Mouse (Mus musculus): ENCODE results near the gene Plk1. TPM values are rescaled to one million over a fixed set of nuclear protein-coding genes. Genes with fewer than 3 reads are reported as not detected.

Gene Plk1
- polyA plus RNA-seq, 1 experiment from 2014 or later: 84.4 TPM

DNA sequence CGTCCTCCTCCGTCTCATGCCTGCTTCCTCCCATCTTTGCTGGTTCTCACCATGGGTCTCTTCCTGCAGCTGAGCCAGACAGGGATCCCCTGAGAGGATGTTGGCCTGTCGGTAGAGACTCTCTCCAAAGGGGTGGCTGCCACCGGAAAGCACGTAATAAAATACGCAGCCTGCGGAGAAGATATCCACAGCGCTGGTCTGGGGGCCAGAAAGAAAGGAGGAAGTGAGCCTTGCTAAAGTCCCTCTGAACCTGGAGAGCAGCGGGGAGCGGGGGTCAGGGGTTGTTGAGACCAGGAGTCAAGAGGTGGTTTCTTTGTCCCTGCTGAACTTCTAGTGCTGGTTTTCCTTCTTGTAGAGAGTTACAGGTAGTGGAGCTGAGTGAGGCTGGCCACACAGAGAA is 12.4 kb downstream of the Plk1 start:
- Histone ChIP-seq H3K36me3 (ENCODE audit: control insufficient read depth, insufficient read depth, low read length) (peaks cover 4% of the 10 kb centered on the region; the same call in 1 of the 2 replicates), H3K27me3 (ENCODE audit: control insufficient read depth, insufficient read depth, low read length) (no peaks in the 10 kb centered on the region), H3K9me3 (ENCODE audit: control insufficient read depth, low read length) (no peaks in the 10 kb centered on the region), H3K9ac (ENCODE audit: low read depth, low read length) (no peak overlapping the region), H3K4me2 (replicated peaks; ENCODE audit: low read depth, low read length) (no peak overlapping the region), H3K27ac (ENCODE audit: low read depth, low read length) (no peak overlapping the region), H3K4me3 (ENCODE audit: low read depth, low read length) (no peak overlapping the region), H3K4me1 (replicated peaks; ENCODE audit: control insufficient read depth, insufficient read depth, low read length) (no peaks in the 10 kb centered on the region)
- ATAC-seq (ENCODE audit: low FRiP score): no peak
- 71% methylated on average over 10 of the region's 10 CpGs for WGBS
- DNase-seq (ENCODE audit: low spot score): no peak

DNA sequence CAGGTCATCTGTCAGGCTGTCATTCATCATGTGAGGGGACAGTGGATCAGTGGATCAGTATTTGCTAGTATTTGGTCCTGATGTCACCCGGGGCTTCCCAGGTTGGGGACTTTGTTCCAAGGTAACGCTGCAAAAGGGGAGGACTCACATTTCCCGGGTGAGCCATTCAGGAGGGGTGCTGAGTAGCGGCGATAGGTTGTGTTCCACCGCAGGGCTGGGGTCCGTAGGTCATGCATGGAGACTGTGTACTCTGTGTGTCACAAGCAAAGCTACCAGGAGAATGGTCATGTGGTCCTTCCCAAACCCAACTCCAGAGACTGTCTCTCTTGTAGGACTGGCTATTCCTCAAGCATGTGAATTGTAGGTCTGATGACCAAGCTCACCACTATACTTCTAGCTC is 21.5 kb downstream of the Plk1 start:
- Histone ChIP-seq H3K27me3 (ENCODE audit: control insufficient read depth, insufficient read depth, low read length) (no peaks in the 10 kb centered on the region), H3K9me3 (ENCODE audit: control insufficient read depth, low read length) (no peaks in the 10 kb centered on the region), H3K4me2 (replicated peaks; ENCODE audit: low read depth, low read length) (no peak overlapping the region), H3K27ac (ENCODE audit: low read depth, low read length) (no peak overlapping the region), H3K4me3 (ENCODE audit: low read depth, low read length) (no peak overlapping the region), H3K36me3 (ENCODE audit: control insufficient read depth, insufficient read depth, low read length) (no peaks in the 10 kb centered on the region), H3K9ac (ENCODE audit: low read depth, low read length) (no peak overlapping the region), H3K4me1 (replicated peaks; ENCODE audit: control insufficient read depth, insufficient read depth, low read length) (no peaks in the 10 kb centered on the region)
- ATAC-seq (ENCODE audit: low FRiP score): no peak
- DNase-seq (ENCODE audit: low spot score): no peak
- 92% methylated on average over 7 of the region's 7 CpGs for WGBS

DNA sequence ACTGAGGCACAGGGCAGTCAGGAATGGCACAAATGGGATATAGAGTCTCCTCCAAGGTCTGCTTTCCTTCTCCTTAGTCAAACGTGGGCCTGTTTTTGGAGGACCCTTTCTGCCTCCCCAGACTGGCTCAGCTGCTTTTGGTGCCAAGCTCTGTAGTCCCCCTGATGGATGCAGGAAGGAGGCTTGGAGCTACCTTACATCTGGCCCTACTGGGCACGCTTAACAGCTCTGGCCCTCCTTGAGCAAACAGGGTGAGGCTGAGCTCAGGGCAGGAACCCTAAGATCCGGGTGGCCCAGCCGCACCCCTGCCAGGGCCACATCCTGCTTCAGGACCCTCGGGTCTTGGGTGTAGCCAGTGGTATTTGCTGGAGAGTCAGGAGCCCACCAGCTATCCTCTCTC is 25.3 kb downstream of the Plk1 start:
- Histone ChIP-seq H3K4me3 (ENCODE audit: low read depth, low read length) (no peak overlapping the region), H3K9ac (ENCODE audit: low read depth, low read length) (no peak overlapping the region), H3K4me2 (replicated peaks; ENCODE audit: low read depth, low read length) (no peak overlapping the region), H3K27me3 (ENCODE audit: control insufficient read depth, insufficient read depth, low read length) (no peaks in the 10 kb centered on the region), H3K9me3 (ENCODE audit: control insufficient read depth, low read length) (no peaks in the 10 kb centered on the region), H3K27ac (ENCODE audit: low read depth, low read length) (no peak overlapping the region), H3K36me3 (ENCODE audit: control insufficient read depth, insufficient read depth, low read length) (no peaks in the 10 kb centered on the region), H3K4me1 (replicated peaks; ENCODE audit: control insufficient read depth, insufficient read depth, low read length) (no peaks in the 10 kb centered on the region)
- no peak for ATAC-seq (ENCODE audit: low FRiP score)
- 65% methylated on average over 5 of the region's 5 CpGs for WGBS
- no peak for DNase-seq (ENCODE audit: low spot score)

GRCm38 (mm10) chr7:122186043-122186442 is 26.8 kb downstream of the Plk1 start, which contains the start of gene Ern2:
Ern2 (minus strand) TSS chr7:122186207.
- ATAC-seq (ENCODE audit: low FRiP score): no peak
- no peak within 1 kb of the TSS for H3K27ac ChIP-seq (ENCODE audit: low read depth, low read length)
- H3K36me3 ChIP-seq (ENCODE audit: control insufficient read depth, insufficient read depth, low read length): no peaks in the 10 kb centered on the region
- no peak within 1 kb of the TSS for H3K4me2 ChIP-seq (replicated peaks; ENCODE audit: low read depth, low read length)
- H3K9ac ChIP-seq (ENCODE audit: low read depth, low read length): no peak within 1 kb of the TSS
- no peaks in the 10 kb centered on the region for H3K27me3 ChIP-seq (ENCODE audit: control insufficient read depth, insufficient read depth, low read length)
- DNase-seq (ENCODE audit: low spot score): no peak
- WGBS: 22% methylated on average over 17 of the region's 17 CpGs
- no peak within 1 kb of the TSS for H3K4me3 ChIP-seq (ENCODE audit: low read depth, low read length)
- H3K9me3 ChIP-seq (ENCODE audit: control insufficient read depth, low read length): no peaks in the 10 kb centered on the region
- no peaks in the 10 kb centered on the region for H3K4me1 ChIP-seq (replicated peaks; ENCODE audit: control insufficient read depth, insufficient read depth, low read length)

DNA sequence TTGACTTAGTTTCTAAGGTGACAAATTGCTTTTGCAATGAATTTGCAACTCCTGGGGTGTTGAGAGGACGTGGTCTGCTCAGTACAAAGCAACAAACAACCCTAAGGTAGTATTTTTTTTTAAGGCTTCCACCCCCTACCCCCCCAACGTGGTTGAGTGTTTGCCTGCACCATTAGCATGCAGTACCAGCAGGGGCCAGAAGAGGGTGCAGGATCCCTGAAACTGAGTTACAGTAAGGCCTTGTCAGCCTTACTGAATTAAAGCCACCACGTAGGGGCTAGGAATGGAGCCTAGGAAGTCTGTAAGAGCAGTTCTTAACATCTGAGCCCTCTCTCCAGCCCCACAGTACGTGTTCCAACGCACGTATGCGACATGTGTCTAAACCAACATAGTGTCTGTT is 30.2 kb downstream of the Plk1 start:
- H3K27ac ChIP-seq (ENCODE audit: low read depth, low read length): no peak overlapping the region
- ATAC-seq (ENCODE audit: low FRiP score) (no peak), DNase-seq (ENCODE audit: low spot score) (peak; percentile 79)
- no peak overlapping the region for H3K4me2 ChIP-seq (replicated peaks; ENCODE audit: low read depth, low read length)
- H3K36me3 ChIP-seq (ENCODE audit: control insufficient read depth, insufficient read depth, low read length): no peaks in the 10 kb centered on the region
- H3K9ac ChIP-seq (ENCODE audit: low read depth, low read length): no peak overlapping the region
- no peak overlapping the region for H3K4me3 ChIP-seq (ENCODE audit: low read depth, low read length)
- no peaks in the 10 kb centered on the region for H3K27me3 ChIP-seq (ENCODE audit: control insufficient read depth, insufficient read depth, low read length)
- H3K9me3 ChIP-seq (ENCODE audit: control insufficient read depth, low read length): no peaks in the 10 kb centered on the region
- H3K4me1 ChIP-seq (replicated peaks; ENCODE audit: control insufficient read depth, insufficient read depth, low read length): no peaks in the 10 kb centered on the region
- 27% methylated on average over 7 of the region's 7 CpGs for WGBS

GRCm38 (mm10) chr7:122191097-122191496 is 31.9 kb downstream of the Plk1 start:
- no peak overlapping the region for H3K9ac ChIP-seq (ENCODE audit: low read depth, low read length)
- no peak for ATAC-seq (ENCODE audit: low FRiP score)
- H3K4me3 ChIP-seq (ENCODE audit: low read depth, low read length): no peak overlapping the region
- no peaks in the 10 kb centered on the region for H3K4me1 ChIP-seq (replicated peaks; ENCODE audit: control insufficient read depth, insufficient read depth, low read length)
- DNase-seq (ENCODE audit: low spot score): no peak
- no peaks in the 10 kb centered on the region for H3K27me3 ChIP-seq (ENCODE audit: control insufficient read depth, insufficient read depth, low read length)
- H3K27ac ChIP-seq (ENCODE audit: low read depth, low read length): no peak overlapping the region
- no peak overlapping the region for H3K4me2 ChIP-seq (replicated peaks; ENCODE audit: low read depth, low read length)
- H3K36me3 ChIP-seq (ENCODE audit: control insufficient read depth, insufficient read depth, low read length): no peaks in the 10 kb centered on the region
- no peaks in the 10 kb centered on the region for H3K9me3 ChIP-seq (ENCODE audit: control insufficient read depth, low read length)
- 62% methylated on average over 10 of the region's 10 CpGs for WGBS

GRCm38 (mm10) chr7:122193919-122194318 is 34.7 kb downstream of the Plk1 start:
- H3K4me3 ChIP-seq (ENCODE audit: low read depth, low read length): no peak overlapping the region
- no peaks in the 10 kb centered on the region for H3K4me1 ChIP-seq (replicated peaks; ENCODE audit: control insufficient read depth, insufficient read depth, low read length)
- no peaks in the 10 kb centered on the region for H3K9me3 ChIP-seq (ENCODE audit: control insufficient read depth, low read length)
- ATAC-seq (ENCODE audit: low FRiP score): no peak
- H3K9ac ChIP-seq (ENCODE audit: low read depth, low read length): no peak overlapping the region
- no peak overlapping the region for H3K27ac ChIP-seq (ENCODE audit: low read depth, low read length)
- H3K27me3 ChIP-seq (ENCODE audit: control insufficient read depth, insufficient read depth, low read length): no peaks in the 10 kb centered on the region
- DNase-seq (ENCODE audit: low spot score): no peak
- H3K36me3 ChIP-seq (ENCODE audit: control insufficient read depth, insufficient read depth, low read length): no peaks in the 10 kb centered on the region
- no peak overlapping the region for H3K4me2 ChIP-seq (replicated peaks; ENCODE audit: low read depth, low read length)

DNA sequence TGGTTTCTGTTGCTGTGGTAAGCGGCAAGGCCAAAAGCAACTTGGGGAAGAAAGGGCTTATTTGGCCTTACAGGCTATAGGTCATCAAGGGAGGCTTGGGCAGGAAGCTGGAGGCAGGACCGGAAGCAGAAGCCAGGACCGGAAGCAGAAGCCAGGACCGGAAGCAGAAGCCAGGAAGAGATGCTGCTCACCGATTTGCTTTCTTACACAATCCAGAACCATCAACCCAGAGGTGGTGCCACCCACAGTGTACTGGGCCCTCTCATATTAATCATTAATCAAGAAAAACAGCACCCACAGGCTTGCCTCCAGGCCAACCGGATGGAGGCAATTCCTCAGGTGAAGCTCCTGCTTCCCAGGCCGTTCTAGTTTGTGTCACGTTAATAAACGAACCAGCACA is 37.5 kb downstream of the Plk1 start:
- Histone ChIP-seq H3K36me3 (ENCODE audit: control insufficient read depth, insufficient read depth, low read length) (no peaks in the 10 kb centered on the region), H3K4me3 (ENCODE audit: low read depth, low read length) (no peak overlapping the region), H3K4me1 (replicated peaks; ENCODE audit: control insufficient read depth, insufficient read depth, low read length) (no peaks in the 10 kb centered on the region), H3K27ac (ENCODE audit: low read depth, low read length) (no peak overlapping the region), H3K27me3 (ENCODE audit: control insufficient read depth, insufficient read depth, low read length) (no peaks in the 10 kb centered on the region), H3K9me3 (ENCODE audit: control insufficient read depth, low read length) (no peaks in the 10 kb centered on the region), H3K9ac (ENCODE audit: low read depth, low read length) (no peak overlapping the region), H3K4me2 (replicated peaks; ENCODE audit: low read depth, low read length) (no peak overlapping the region)
- DNase-seq (ENCODE audit: low spot score) (no peak), ATAC-seq (ENCODE audit: low FRiP score) (no peak)
- 86% methylated on average over 9 of the region's 9 CpGs for WGBS

GRCm38 (mm10) chr7:122197306-122197705 is 38.1 kb downstream of the Plk1 start:
- Histone ChIP-seq H3K27ac (ENCODE audit: low read depth, low read length) (no peak overlapping the region), H3K27me3 (ENCODE audit: control insufficient read depth, insufficient read depth, low read length) (no peaks in the 10 kb centered on the region), H3K4me3 (ENCODE audit: low read depth, low read length) (no peak overlapping the region), H3K9ac (ENCODE audit: low read depth, low read length) (no peak overlapping the region), H3K4me1 (replicated peaks; ENCODE audit: control insufficient read depth, insufficient read depth, low read length) (no peaks in the 10 kb centered on the region), H3K9me3 (ENCODE audit: control insufficient read depth, low read length) (no peaks in the 10 kb centered on the region), H3K36me3 (ENCODE audit: control insufficient read depth, insufficient read depth, low read length) (no peaks in the 10 kb centered on the region), H3K4me2 (replicated peaks; ENCODE audit: low read depth, low read length) (no peak overlapping the region)
- peak; percentile 67 for DNase-seq (ENCODE audit: low spot score)
- ATAC-seq (ENCODE audit: low FRiP score): no peak
- WGBS: 44% methylated on average over 4 of the region's 4 CpGs
